Mouse (Mus musculus): ENCODE data around the gene Ascl3.

- no peak for TF ChIP-seq CTCF (IDR thresholded peaks at IDR 0.05; ENCODE audit: low read depth, low read length)
- TF ChIP-seq POLR2A (IDR thresholded peaks at IDR 0.05; ENCODE audit: extremely low read depth, insufficient read depth, low read length), result peak; percentile 80
Measured at GRCm38 (mm10) chr7:109703190-109704015, 28.1 kb downstream of the Ascl3 start, which contains the start of the genes St5 and Akip1.

Data from liver, adult 2 months (tissue).